Mouse (Mus musculus) ES-CJ7 (cell line): ENCODE measurements at regions not wholly inside any gene's neighbourhood (a gene's known extent, or its start where the extent isn't known, plus 50 kb on each side); places are given as distances from the start of the nearest gene placed in this dataset.
A peak's percentile ranks its signal among the peaks of the same experiment; 100 is the strongest.

ENCODE experiments used
- DNase-seq: peaks from one replicate; pipeline ENCODE4 v3.0.0; 2011; ENCODE audit warnings: low read depth, low spot score

- peak; percentile 2 for DNase-seq
Observed at GRCm38 (mm10) chrX:132269954-132270353, 1418.8 kb downstream of the Pcdh19 start.

- no peak for DNase-seq
Observed at GRCm38 (mm10) chrX:132244838-132245237, 1443.9 kb downstream of the Pcdh19 start.
